Mouse (Mus musculus) cerebellum, adult 18-20 months (tissue): ENCODE measurements around the gene Gm6993.

Experiments
- DNase-seq, 2 experiments: peaks; one replicate each; pipeline ENCODE4 v3.0.0; 2021

Gm6993 gene

DNA sequence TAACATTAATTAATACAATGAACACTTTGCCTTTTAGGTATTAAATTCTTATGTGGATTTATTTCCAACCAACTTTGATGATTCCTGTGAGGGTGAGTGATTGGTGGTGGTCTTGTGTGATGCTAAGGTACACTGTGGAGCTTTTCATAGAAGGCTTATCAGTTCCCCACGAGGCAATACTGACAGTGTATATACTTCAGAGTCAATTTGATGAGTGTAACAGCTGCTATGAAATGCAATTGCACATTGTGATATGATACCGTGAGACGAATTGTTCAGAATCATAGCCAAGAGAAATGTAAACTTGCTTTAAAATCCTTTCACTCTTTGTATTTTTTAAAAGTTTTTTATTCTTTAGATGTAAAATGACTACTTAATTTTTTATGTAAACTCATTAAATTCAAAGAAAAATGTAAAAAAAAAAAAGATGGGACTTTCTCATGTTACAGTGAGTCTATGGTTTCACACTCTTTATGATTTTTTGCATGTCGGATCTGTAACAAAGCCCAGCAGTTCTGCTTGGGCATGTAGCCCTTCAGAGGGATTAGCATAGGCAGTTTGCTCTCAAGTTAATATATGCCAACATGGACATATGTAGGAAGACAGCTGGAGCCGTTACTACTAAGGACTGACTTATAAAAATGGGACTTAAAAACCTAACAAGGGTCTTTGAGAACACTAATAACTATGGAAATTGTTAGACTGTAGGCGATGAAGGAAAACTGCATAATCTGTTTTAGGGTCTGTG is 1.2 kb downstream of the Gm6993 start:
- no peak for DNase-seq

DNA sequence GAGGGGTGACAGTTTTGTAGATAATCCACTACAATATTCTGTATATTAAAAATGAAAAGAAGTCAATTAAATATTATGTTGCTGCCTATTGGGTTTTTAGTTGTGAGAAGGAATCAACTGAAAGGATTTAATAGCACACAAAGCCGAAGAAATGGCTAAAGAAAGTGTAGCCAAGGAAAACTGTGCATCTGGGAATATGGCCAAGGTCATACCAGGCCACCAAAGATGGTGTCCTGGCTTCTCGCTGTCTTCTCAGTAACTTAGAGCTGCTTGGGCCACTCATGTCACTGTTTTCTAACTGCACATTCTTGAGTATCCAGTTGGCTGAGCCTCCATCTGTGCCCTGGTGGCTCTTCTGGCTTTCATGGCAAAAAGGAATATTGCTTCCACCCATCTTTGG is 3.4 kb downstream of the Gm6993 start:
- no peak for DNase-seq

DNA sequence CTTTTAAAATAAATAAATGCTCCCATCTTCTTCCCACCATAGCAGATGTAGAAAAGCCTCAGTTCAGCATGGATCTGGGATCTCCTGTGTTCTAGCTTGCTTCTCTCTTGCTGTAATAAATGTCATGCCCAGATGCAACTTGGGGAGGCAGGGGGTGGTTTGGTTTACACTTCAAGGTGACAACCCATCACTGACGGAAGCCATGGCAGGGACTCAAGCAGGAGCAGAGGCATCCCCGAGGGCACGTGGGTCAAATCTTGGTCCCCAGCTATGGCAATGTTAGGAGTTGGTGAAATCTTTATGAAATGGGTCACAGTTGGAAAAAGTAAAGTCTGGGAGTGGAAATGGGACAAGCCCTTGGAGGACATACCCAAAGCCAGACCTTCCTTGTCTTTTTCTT is 4.1 kb downstream of the Gm6993 start:
- no peak for DNase-seq

DNA sequence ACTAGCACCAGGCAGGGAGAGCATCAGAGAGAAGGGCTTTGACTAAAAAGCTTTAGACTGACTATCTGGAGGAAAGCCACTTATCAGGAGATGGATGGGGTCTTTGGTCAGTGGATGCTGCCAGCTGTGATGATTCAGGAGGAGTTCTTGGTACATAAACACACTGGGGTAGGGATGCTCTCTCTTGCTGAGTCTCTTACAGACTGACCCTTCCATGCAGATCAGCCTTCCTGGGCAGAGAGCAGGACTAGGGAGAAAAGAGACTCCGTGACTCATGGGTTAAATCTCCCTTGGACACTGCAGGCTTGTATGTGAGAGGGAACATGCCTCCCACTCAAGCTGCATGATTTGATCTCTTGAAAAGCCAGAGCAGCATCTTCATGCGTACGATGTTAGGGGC is 5.6 kb downstream of the Gm6993 start:
- DNase-seq = no peak

DNA sequence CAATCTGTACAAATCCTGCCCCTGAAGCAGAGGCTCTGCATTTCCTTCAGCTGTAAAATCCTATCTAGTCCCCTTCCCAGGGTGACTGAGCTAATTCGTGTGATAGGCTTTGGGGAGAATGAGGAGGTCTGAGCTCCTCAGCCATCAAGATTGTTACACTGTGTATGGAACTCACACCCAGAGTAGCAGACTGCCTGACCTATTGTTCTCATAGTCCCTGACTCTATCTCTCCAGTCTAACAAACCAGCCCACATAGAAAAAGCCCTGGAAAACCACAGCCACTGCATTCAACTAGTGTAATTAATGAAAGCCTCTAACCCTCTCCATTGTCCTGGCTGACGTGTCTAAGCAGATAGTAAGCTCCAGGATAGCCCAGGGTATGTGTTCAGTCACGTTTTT is 6.0 kb downstream of the Gm6993 start:
- no peak for DNase-seq

DNA sequence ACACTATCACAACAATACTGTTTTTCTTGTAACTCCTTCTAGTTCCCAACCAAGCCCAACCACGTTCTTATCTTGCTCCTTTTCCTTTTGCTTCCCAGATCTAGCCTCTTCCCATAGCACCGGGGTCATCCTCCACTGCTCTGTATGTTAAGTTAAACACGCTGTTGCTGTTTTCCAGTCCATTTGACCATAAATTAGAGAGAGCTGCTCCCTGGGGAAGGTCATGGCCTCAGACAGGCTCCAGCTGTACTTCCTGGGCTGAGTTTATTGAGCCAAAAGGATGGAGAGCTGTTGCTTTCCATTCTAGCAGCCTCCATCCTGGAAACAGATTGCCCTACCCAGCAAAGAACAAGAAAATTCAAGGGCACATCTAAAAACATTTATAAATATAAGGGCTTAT is 7.6 kb downstream of the Gm6993 start:
- no peak for DNase-seq

DNA sequence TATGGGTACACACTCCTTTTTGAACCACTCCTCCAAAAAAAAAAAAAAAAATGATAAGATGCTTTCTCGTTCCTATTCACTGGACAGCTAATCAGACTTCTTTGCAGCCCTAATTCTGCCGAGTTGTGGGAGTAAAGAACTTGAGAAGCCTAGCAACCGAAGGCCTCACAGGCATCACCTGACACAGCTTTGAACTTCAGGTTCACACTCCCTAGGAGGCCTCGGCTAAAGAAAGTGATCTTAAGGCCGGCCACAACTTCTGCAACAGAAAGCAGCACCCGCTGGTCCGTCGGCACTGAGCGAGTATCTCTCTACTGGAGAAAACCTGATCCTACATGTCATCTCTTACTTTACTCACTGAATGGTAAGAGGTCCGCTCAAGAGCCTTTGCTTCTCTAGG is 8.1 kb downstream of the Gm6993 start:
- DNase-seq = no peak

DNA sequence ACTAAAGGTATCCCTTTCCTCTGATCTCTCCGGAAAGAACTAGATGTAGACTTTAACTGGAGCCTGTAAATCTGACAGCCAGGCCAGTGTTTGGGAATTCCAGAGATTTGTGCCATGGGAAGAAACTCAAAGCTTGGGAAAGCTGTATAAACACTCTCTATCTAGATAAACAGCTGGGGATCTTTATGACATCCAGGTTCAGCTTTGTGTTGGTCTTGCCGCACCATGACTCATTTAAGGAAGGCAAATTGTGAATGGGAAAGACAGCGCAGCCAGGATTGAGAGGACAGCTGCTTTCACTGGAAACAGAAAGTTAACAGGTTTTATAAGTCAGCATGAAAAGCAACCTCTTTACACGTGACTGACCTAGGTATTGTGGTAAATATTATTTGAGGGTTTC is 11.7 kb downstream of the Gm6993 start:
- no peak for DNase-seq

DNA sequence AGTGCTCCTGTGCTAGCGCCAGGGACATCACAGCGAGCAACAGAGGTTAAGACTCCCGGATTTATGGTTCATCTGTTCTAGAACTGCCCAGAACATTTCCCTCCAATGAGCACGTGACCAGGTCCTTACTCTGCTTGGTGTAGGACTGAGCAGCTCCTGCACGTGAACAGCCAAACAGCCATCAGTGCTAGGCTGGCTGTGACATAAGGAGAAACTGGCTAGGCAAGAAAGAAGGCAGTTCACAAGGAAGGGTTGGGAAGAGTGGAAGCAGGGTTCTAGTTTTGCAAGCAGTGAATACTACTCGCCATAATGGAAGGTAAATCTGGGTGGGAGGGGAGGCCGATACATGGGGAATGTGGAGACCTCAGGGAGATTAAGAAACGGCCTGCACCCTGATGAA is 14.4 kb downstream of the Gm6993 start:
- no peak for DNase-seq

DNA sequence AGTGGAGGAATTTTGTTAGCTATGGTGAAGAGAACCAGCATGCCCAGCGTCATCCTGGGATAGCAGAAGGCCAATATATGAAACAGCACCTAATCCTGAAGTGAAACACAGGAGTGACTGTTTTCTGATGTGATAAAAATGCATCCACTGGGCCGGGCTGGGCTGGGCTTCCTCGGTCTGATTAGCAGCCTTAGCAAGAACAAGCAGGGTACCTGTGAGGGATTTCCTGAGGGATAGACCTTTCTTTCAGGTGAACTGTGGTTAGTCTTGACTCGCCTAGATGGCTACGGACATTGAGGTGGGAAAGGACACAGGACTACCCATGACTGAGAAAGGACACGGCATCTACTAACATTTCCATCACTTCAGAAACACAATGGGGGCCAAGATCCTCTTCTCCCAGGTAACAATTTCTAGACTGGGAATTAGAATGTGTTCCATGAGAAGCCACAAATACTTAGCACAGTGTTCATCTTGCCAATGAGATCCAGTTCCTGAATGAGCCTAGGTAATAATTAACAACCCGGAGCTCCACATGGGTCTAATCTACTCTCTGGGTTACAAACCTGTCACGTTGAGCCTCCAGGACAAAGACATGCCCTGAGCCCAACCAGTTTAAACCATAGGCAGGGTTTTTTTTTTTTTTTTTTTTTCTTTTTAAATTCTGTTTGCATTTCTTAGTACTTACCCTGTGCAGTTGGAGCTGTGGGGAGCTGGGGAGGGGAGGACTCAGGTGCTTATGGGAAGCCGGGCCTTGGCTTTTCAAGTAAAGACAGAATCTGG is 15.7 kb downstream of the Gm6993 start:
- DNase-seq = no peak

DNA sequence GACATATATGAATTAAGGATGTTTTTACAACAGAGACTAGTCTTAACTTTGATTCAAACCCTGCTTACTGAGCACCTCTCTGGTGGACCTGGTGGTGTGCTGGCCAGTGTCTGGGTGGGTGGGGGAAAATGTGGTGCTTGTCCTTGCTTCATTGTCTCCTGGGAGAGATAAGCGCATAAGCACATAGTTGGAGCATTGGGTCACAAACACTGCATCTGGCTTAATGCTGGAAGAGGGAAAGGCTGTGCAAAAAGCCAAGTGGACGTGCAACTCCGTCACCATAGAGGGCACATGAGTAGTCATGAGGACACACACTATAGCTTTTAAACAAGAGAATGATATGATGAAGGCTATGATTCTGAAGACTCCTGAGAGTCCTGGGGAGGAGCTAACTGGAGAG is 21.3 kb downstream of the Gm6993 start:
- no peak for DNase-seq

DNA sequence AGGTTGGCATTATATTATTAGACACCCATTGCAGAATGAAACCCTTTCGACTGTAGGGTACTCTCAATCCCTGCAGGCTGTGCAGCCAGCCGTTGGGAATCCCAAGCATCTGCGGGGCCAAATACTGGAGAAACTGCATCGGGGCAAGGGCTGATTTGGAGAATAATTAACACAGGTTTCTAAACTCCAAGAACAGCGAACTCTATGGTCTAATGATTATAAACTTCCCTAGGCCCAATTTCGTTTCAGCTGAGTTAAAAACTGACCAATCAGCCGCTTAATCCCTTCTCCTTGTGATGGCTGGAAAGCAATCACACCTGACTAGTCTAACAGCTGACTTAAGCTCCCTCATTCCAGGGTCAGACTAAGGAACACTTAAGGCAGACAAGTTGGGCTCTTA is 23.4 kb downstream of the Gm6993 start:
- DNase-seq = no peak

DNA sequence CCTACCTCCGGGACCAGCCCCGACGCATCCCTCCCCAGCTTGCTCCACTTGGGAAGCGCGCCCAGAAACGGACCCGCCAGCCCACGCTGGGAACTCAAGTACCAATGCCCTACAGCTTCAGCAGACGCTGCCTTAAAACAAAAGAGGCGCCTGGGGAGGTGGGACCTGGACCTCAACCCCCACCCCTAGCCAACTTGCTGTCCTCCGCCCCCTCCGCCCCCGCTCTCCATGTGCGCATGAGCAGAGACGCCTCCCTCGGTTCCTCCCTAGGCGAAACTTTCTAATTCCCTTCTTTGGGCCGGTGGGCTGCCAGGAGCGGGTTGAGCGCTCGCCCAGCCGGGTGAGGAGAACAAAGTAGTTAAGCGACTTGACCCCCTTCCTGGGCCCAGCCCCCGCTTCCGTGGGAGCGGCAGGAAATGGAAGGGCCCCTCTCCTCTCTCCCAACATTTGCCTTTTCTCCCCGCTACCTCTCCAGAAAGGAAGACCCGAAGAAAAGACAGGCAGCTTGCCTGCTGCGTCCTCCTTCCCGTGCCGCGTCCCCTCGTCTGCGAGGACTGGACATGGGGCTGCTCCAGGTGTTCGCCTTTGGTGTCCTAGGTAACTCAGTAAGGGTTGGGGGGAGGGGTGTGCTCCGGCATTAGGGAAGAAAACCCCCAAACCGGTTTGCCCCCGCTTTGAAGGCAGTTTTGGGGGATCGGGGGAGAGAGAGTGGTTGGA is 24.6 kb downstream of the Gm6993 start, which contains the start of gene Lamb1:
Gene Lamb1 (plus strand): TSS at position 230 of the 717 bp plus-strand sequence.
- peak; percentile 8 to 15 for DNase-seq

DNA sequence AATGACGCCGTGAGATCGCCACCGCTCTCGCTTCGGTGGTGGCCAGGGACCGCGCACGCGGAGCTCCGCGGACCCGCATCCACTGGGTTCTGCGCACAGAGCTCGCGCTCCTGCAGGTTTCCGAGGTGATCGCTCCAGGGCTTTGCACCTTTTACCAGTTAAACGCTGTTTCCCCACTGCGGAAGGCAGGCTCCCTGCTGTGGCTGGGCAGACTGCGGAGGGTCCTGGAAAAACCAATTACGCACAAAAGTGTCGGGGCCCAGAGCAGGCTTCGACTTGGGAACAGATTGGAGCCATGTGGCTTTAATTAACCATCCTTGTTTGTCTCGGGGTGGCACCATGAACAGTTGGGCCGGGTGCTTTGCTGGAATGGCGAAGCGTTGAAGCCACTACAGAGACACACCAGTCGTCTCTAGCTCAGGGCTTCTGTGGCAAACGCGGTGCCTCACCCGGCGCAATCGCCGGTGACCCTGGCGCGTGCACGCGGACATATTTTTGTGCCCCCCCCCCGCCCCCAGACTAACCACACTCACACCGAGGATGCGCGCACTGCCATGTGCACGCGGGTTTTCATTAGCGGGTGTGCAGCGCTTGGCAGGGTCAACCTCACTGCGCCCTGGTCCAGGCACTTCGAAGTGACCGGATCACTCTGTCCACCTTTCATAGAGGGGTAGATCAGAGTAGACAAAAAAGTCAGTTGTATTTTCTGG is 25.3 kb downstream of the Gm6993 start:
- no peak for DNase-seq

DNA sequence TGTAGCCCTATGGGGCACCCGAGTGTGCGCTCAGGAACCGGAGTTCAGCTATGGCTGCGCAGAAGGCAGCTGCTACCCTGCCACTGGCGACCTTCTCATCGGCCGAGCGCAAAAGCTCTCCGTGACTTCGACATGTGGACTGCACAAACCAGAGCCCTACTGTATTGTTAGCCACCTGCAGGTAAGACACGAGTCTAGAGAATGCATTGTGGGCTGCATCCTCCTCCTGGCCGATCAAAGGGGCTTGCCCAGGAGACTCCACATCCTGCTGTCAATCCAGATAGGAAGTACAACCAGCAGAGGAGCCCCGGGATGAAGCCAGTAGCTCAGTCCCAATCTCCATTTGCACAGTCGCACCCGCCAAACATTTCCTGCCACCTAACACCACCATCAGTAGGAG is 26.1 kb downstream of the Gm6993 start:
- no peak for DNase-seq

DNA sequence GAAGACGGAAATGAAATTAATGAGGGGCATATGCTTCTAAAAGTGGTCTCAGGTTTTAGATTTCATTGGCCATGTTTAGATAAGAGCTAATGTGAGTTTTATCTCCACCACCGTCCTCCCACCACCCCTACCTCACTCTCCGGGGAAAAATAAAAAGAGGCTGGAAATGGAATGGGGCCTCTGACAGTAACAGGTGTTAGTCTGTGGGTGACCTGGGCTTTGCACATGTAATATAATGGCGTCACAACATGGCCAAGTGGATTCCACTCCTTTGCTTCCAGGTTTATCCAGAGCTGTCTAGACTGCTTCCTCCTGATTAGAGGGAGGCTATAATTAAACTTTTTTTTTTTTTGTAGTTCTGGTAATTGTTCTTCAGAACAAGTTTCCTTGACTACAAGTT is 26.8 kb downstream of the Gm6993 start:
- no peak for DNase-seq

DNA sequence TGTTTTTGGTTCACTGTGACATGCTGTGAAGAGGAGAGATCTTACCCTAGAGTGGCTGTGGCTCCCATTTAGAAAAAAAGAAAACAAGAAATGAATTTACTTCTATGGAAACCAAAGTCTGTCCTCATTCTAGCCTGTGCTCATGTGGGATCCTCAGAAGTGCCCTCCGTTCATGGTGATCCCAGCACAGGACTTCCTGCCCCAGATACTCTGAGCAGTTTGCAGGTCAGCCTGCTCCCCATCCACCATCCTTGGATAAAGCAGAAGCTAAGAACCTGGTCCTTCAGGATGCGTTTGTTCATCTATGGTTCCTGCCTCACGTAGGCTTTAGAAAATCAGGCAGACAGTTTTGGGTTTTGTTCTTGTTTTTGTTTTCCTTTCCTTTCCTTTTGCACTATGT is 27.7 kb downstream of the Gm6993 start:
- DNase-seq = no peak

DNA sequence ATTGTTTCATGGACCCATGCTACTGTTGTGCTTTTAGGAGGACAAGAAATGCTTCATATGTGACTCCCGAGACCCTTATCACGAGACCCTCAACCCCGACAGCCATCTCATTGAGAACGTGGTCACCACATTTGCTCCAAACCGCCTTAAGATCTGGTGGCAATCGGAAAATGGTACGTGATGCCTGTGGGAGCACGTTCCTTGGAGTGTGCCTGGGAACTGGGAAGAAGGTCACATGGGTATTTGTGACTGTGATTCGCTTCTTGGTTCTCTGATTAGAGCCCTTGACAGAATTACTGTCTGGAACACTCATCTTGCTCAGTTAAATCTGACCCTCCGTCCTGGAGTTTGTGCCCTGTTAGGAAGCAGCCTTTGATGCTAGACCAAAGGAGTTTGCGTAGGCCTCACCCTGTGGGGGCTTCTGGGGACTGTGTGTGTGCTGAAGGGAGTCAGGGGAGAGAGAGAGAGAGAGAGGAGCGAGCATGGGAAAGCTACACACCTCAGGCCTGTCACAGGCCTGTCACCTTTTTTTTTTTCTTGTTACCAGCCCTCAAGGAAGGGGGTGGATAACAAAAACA is 28.5 kb downstream of the Gm6993 start:
- no peak for DNase-seq

DNA sequence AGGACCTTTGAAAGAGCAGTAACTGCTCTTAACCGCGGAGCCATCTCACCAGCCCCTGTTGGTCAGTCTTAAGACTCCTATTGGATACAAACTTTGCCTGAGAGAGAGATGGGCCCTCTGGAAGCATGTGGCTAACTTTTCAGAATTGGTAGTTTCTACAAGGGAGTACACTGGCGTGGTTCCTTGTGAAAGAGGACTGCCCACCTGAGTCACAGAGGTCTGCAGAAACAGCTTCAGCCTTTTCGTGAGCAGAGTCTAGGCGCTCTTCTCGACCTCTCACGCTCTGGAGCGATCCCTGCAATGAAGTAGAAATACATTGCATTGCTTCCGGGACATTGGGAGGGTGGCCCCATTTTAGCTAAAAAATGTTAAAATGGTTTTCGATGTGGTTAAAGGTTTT is 29.8 kb downstream of the Gm6993 start:
- no peak for DNase-seq

DNA sequence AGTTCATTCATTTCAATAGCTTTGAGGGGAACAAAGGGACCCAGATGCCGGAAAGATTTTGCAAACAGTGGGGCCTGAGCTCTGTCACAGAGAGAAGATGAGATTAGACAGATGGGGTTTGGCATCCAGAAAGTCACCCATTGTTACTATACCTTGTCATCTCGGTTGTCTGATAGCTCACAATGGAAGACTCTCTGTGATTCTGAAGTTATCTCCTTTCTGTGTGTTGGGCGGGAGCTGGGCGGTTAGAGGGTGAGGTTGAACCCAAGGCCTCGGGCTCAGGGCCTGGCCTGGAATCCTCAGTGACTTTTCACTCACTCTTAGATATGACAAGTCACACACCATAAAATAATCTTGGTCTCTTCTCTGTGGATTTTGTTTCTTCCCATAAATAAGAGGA is 30.2 kb downstream of the Gm6993 start:
- DNase-seq = no peak

DNA sequence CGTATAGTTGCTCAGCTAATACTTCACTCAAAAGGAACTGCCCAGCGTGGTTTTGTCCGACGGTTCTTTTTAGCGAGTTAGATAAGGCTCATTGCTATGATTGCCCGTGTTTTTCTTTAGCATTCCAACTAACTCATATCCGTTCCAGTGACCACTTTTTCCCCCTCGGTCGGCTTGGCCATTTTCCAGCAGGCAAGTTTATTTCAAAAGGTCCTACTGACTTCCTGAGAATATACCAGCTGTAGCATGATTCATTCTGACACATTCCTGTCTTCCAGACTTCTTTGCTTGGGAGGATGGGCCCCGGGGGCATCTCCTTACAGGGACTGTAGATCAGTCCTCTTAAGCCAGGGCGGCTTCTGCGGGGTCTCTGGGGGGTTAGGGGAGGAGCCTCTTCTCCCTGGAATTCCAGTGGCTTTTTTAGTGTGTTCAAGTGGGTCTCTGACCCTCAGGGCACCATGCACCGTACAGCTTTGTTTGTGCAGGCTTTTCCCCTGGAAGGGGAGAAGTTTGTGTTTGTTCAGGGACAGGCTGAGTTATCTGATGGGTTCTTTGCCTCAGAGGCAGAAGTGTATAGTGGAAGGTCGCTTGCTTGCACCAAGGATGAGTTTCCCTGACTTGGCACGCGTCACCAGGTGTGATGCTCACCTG is 30.9 kb downstream of the Gm6993 start:
- no peak for DNase-seq

DNA sequence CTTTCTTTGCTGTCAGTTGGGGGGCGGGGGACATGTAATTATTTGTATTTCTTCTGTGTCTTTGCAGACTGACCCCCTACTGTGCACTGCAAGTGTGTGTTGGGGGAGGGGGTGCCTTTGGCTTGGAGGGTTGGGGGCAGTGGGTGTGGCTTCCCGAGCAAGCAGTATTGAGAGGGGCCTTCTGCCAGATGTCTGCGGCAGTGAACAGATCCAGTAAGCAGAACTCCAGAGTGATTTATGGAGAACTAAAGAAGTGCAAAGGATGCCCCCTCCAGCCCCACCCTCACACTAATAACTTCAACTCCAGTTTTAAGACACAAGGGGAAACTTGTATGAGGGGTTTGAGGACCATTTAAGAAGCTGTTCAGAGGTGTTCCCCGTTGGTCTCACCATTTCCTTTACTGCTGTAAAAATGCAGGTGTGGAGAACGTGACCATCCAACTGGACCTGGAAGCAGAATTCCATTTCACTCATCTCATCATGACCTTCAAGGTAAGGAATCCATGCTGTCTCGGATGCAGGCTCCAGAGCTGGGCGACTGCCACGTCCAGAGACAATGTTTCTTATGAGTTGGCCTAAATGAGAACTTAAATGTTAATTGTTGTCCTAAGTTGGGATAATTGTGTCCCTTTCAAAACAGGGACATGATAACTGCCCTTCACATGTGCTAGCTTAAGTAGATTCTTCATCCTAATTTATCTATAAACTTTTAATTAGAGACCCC is 31.6 kb downstream of the Gm6993 start:
- DNase-seq = no peak
